Mouse (Mus musculus) liver, adult 2 months (tissue): ENCODE results near the gene Tmem25. TPM values are rescaled to one million over a fixed set of nuclear protein-coding genes. Genes with fewer than 3 reads are reported as not detected.

Experiments used
- DNase-seq: peaks from one replicate; pipeline ENCODE4 v3.0.0-alpha.2; 2011; ENCODE audit warnings: low read depth, low spot score; ENCODE audit errors: extremely low read depth
- H3K27ac ChIP-seq: fragments of 200-500 bp; replicated peaks from 2 replicates; pipeline ENCODE4 v1.5.1; 2012; ENCODE audit warnings: low read depth, mild to moderate bottlenecking, control low read depth, inconsistent platforms, low read length; ENCODE audit not compliant: insufficient read depth
- H3K27me3 ChIP-seq: fragments of 200-500 bp; 2 replicates; pipeline ENCODE4 v1.6.1; 2012; ENCODE audit warnings: mild to moderate bottlenecking, moderate library complexity, low read length, inconsistent platforms; ENCODE audit not compliant: control insufficient read depth, insufficient read depth
- H3K36me3 ChIP-seq: fragments of 200-500 bp; 2 replicates; pipeline ENCODE4 v1.6.1; 2012; ENCODE audit warnings: low read length, inconsistent platforms; ENCODE audit not compliant: control insufficient read depth, insufficient read depth
- H3K4me1 ChIP-seq: fragments of 200-500 bp; 2 replicates; pipeline ENCODE4 v1.6.1; 2011; ENCODE audit warnings: low read length; ENCODE audit not compliant: control insufficient read depth, insufficient read depth
- H3K4me3 ChIP-seq: fragments of 200-500 bp; 2 replicates; pipeline ENCODE4 v1.5.1; 2011; ENCODE audit warnings: low read depth, mild to moderate bottlenecking, control low read depth, low read length, moderate library complexity; ENCODE audit not compliant: insufficient read depth
- H3K79me2 ChIP-seq: fragments of 200-500 bp; 2 replicates; pipeline ENCODE4 v1.6.1; 2012; ENCODE audit warnings: inconsistent platforms, mild to moderate bottlenecking, low read length, moderate library complexity; ENCODE audit not compliant: control insufficient read depth, insufficient read depth
- H3K9ac ChIP-seq: fragments of 200-500 bp; 2 replicates; pipeline ENCODE4 v1.6.1; 2012; ENCODE audit warnings: low read depth, mild to moderate bottlenecking, control low read depth, inconsistent platforms, low read length
- CTCF ChIP-seq: fragments of 200-500 bp; IDR thresholded peaks from 2 replicates; pipeline ENCODE4 v1.5.1; 2011; ENCODE audit warnings: low read depth, low read length, control low read depth
- POLR2A ChIP-seq: fragments of 200-500 bp; IDR thresholded peaks from 2 replicates; pipeline ENCODE4 v1.6.1; 2011; ENCODE audit warnings: low read length, control low read depth; ENCODE audit not compliant: insufficient read depth; ENCODE audit errors: extremely low read depth
- WGBS: fragments of 180-500 bp; shearing (Covaris S2); methylation state at CpG from one replicate; pipeline ENCODE4 v1.1.7; 2018; 5-methylcytosine and 5-hydroxymethylcytosine counted together
- polyA plus RNA-seq: library from polyadenylated mRNA; depleted of rRNA; stranded (reverse); fragments of >200 nt; gene quantifications from 2 replicates; pipeline ENCODE4 v1.2.3, GENCODE M21; 2012; rRNA removed
- total RNA-seq: library from RNA; depleted of rRNA; stranded (reverse); fragments of >200 nt; gene quantifications from 2 replicates; pipeline ENCODE4 v1.2.3, GENCODE M21; 2014; rRNA removed

Gene Tmem25
- total and polyA plus RNA-seq, 2 experiments, result 17.1 to 77.3 TPM

DNA sequence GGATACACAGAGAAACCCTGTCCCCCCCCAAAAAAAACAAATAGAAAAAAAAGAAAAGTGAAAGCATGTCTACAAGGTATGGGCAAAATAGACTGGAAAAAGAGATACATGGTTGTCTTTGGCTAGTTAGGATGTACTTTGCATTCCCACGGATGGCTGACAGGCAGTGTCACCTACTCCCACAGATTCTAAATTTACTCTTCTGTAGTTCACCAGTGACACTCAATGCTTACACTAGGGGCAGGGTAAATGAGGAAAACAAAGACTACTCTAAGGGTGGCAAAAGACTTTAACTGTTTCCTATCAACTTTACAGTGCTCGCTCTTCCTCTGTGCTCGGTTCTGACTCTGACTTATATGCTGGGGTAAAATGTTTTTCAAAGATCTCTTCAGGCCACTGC, 52.4 kb downstream of the Tmem25 start:
- no peak for DNase-seq
- Histone ChIP-seq H3K27me3 (no peaks in the 10 kb centered on the region), H3K9ac (no peak overlapping the region), H3K4me1 (no peaks in the 10 kb centered on the region), H3K27ac (no peak overlapping the region), H3K36me3 (peaks cover 67% of the 10 kb centered on the region), H3K79me2 (no peaks in the 10 kb centered on the region; the same call in 1 of the 2 replicates), H3K4me3 (no peak overlapping the region)
- WGBS, result 76% methylated on average over 3 of the region's 3 CpGs
- TF ChIP-seq CTCF (no peak), POLR2A (no peak)

DNA sequence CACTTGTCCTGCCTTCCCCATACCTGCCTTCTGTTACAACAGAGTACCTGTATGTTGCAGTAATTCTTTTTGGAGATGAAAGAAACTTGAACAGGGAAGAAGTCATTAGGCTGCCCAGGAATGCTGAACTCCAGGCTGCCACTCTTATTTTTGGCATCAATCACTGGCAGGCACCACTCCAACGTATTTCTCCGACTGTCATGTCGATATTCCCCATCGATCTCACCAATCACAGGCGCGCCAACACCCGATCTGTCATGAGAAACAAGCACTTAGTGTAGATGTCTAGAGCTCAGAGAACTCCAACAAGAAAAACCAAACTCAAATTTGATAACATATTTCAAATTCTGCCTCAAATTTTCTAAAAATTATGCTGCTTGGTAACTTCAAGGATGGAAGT, 53.7 kb downstream of the Tmem25 start:
- TF ChIP-seq POLR2A, result no peak
- TF ChIP-seq CTCF, result no peak
- H3K9ac ChIP-seq, result no peak overlapping the region
- no peak overlapping the region for H3K4me3 ChIP-seq
- H3K36me3 ChIP-seq, result peaks cover 56% of the 10 kb centered on the region
- no peak overlapping the region for H3K27ac ChIP-seq
- no peaks in the 10 kb centered on the region for H3K27me3 ChIP-seq
- H3K4me1 ChIP-seq, result no peaks in the 10 kb centered on the region
- DNase-seq, result peak; percentile 80
- whole genome bisulfite sequencing, result 60% methylated on average over 7 of the region's 7 CpGs
- H3K79me2 ChIP-seq, result no peaks in the 10 kb centered on the region

Other genes with a start within 250 kb of the Tmem25 start
- 0.18 and 0.20 TPM in 2 replicates for gene Cxcr5, start 237.4 kb downstream of the Tmem25 start, total RNA-seq
- 0.24 and 1.4 TPM in 2 replicates for gene Cxcr5, start 237.4 kb downstream of the Tmem25 start, polyA plus RNA-seq
- gene Ddx6, start 194.4 kb downstream of the Tmem25 start, total RNA-seq, result 58.4 and 58.7 TPM in 2 replicates
- gene Ddx6, start 194.4 kb downstream of the Tmem25 start, polyA plus RNA-seq, result 8.4 and 8.8 TPM in 2 replicates
- gene Treh, start 126.1 kb downstream of the Tmem25 start, total RNA-seq, result 0.34 and 0.37 TPM in 2 replicates
- 0.15 and 0.17 TPM in 2 replicates for gene Treh, start 126.1 kb downstream of the Tmem25 start, polyA plus RNA-seq
- 2.2 and 4.6 TPM in 2 replicates for gene Phldb1, start 64.1 kb downstream of the Tmem25 start, total RNA-seq
- 2.6 and 5.9 TPM in 2 replicates for gene Phldb1, start 64.1 kb downstream of the Tmem25 start, polyA plus RNA-seq
- 94.1 and 98.6 TPM in 2 replicates for gene Arcn1, start 31.5 kb downstream of the Tmem25 start, total RNA-seq
- gene Arcn1, start 31.5 kb downstream of the Tmem25 start, polyA plus RNA-seq, result 32.0 and 33.1 TPM in 2 replicates
- gene Ift46, start 31.4 kb downstream of the Tmem25 start, total RNA-seq, result 27.5 and 33.2 TPM in 2 replicates
- 24.3 and 33.5 TPM in 2 replicates for gene Ift46, start 31.4 kb downstream of the Tmem25 start, polyA plus RNA-seq
- gene Ttc36, start 3.8 kb upstream of the Tmem25 start, total RNA-seq, result 1,192 and 1,193 TPM in 2 replicates
- gene Ttc36, start 3.8 kb upstream of the Tmem25 start, polyA plus RNA-seq, result 2,094 and 2,442 TPM in 2 replicates
- gene Kmt2a, start 82.0 kb upstream of the Tmem25 start, total RNA-seq, result 1.9 and 2.8 TPM in 2 replicates
- gene Kmt2a, start 82.0 kb upstream of the Tmem25 start, polyA plus RNA-seq, result 3.9 and 5.3 TPM in 2 replicates
- 572 and 586 TPM in 2 replicates for gene Atp5l, start 121.4 kb upstream of the Tmem25 start, total RNA-seq
- gene Atp5l, start 121.4 kb upstream of the Tmem25 start, polyA plus RNA-seq, result 230 and 372 TPM in 2 replicates
- 33.6 and 37.0 TPM in 2 replicates for gene Ube4a, start 166.3 kb upstream of the Tmem25 start, total RNA-seq
- 11.6 and 11.9 TPM in 2 replicates for gene Ube4a, start 166.3 kb upstream of the Tmem25 start, polyA plus RNA-seq
- gene Cd3g, start 181.1 kb upstream of the Tmem25 start, total RNA-seq, result 1.1 and 1.6 TPM in 2 replicates
- 0.38 and 0.83 TPM in 2 replicates for gene Cd3g, start 181.1 kb upstream of the Tmem25 start, polyA plus RNA-seq
- 0.09 and 0.20 TPM in 2 replicates for gene Cd3d, start 182.5 kb upstream of the Tmem25 start, total RNA-seq
- gene Cd3d, start 182.5 kb upstream of the Tmem25 start, polyA plus RNA-seq, result 0.37 and 0.73 TPM in 2 replicates
- 0.09 and 0.60 TPM in 2 replicates for gene Cd3e, start 210.3 kb upstream of the Tmem25 start, total RNA-seq
- 0.68 and 0.82 TPM in 2 replicates for gene Cd3e, start 210.3 kb upstream of the Tmem25 start, polyA plus RNA-seq
- gene Mpzl2, start 240.5 kb upstream of the Tmem25 start, total RNA-seq, result 24.2 and 29.9 TPM in 2 replicates
- 20.5 and 34.0 TPM in 2 replicates for gene Mpzl2, start 240.5 kb upstream of the Tmem25 start, polyA plus RNA-seq